Mouse (Mus musculus) MEL (cell line): ENCODE data around the gene Psat1. TPM values are rescaled to one million over a fixed set of nuclear protein-coding genes. Genes with fewer than 3 reads are reported as not detected.

ENCODE experiments used
- DNase-seq: peaks from one replicate; pipeline ENCODE4 v3.0.0; 2011; ENCODE audit warnings: low read depth, low spot score
- H3K27ac ChIP-seq: 2 replicates; pipeline ENCODE4 v1.5.1; 2012; ENCODE audit warnings: low read depth, mild to moderate bottlenecking, control low read depth, low read length, moderate library complexity; ENCODE audit not compliant: control insufficient read depth
- H3K27me3 ChIP-seq, 2 experiments: fragments of 150-350 bp in 1 of 2; sonication (generic) in 1 of 2; 2 replicates each; pipeline ENCODE4 v1.6.1; 2012; ENCODE audit warnings: low read length in 2 of 2, mild to moderate bottlenecking in 2 of 2, improper control_type of control experiment in 1 of 2, moderate library complexity in 1 of 2; ENCODE audit not compliant: insufficient read depth in 2 of 2, control insufficient read depth in 1 of 2
- H3K36me3 ChIP-seq, 2 experiments: 2 replicates each; pipeline ENCODE4 v1.6.1; 2012 to 2014; ENCODE audit warnings: low read length in 2 of 2, improper control_type of control experiment in 1 of 2, inconsistent platforms in 1 of 2, mild to moderate bottlenecking in 1 of 2; ENCODE audit not compliant: insufficient read depth in 2 of 2, control insufficient read depth in 1 of 2
- H3K4me1 ChIP-seq, 2 experiments: fragments of 150-350 bp in 1 of 2; sonication (generic) in 1 of 2; 2 replicates each; pipeline ENCODE4 v1.6.1; 2012; ENCODE audit warnings: low read length in 2 of 2, improper control_type of control experiment in 1 of 2, mild to moderate bottlenecking in 1 of 2; ENCODE audit not compliant: insufficient read depth in 2 of 2, control insufficient read depth in 1 of 2
- H3K4me3 ChIP-seq, 2 experiments: fragments of 150-350 bp in 1 of 2; sonication (generic) in 1 of 2; 2 replicates each; pipeline ENCODE4 v1.5.1; 2012; ENCODE audit warnings: low read depth in 2 of 2, low read length in 2 of 2, mild to moderate bottlenecking in 2 of 2, moderate library complexity in 2 of 2, control low read depth in 1 of 2, improper control_type of control experiment in 1 of 2; ENCODE audit not compliant: control insufficient read depth in 1 of 2, insufficient read depth in 1 of 2
- H3K79me2 ChIP-seq: 2 replicates; pipeline ENCODE4 v1.6.1; 2012; ENCODE audit warnings: mild to moderate bottlenecking, low read length, moderate library complexity; ENCODE audit not compliant: control insufficient read depth, poor library complexity, insufficient read depth
- H3K9ac ChIP-seq: 2 replicates; pipeline ENCODE4 v1.6.1; 2012; ENCODE audit warnings: low read depth, mild to moderate bottlenecking, control low read depth, low read length, moderate library complexity; ENCODE audit not compliant: control insufficient read depth, poor library complexity, severe bottlenecking
- H3K9me3 ChIP-seq: fragments of 150-350 bp; sonication (generic); replicated peaks from 2 replicates; pipeline ENCODE4 v1.6.1; 2012; ENCODE audit warnings: mild to moderate bottlenecking, low read length, improper control_type of control experiment, moderate library complexity; ENCODE audit not compliant: insufficient read depth
- CHD1 ChIP-seq: IDR thresholded peaks from 2 replicates; pipeline ENCODE4 v1.6.1; 2012; ENCODE audit warnings: low read depth, mild to moderate bottlenecking, inconsistent platforms, low read length, improper control_type of control experiment
- CTCF ChIP-seq, 3 experiments: IDR thresholded peaks in 2 of 3; conservative IDR thresholded peaks in 1 of 3; 2 replicates each; pipeline ENCODE4 v1.5.1; 2011 to 2012; ENCODE audit warnings: low read length in 3 of 3, low read depth in 2 of 3, mild to moderate bottlenecking in 2 of 3, improper control_type of control experiment in 1 of 3, inconsistent platforms in 1 of 3, mixed read lengths in 1 of 3, moderate library complexity in 1 of 3; ENCODE audit not compliant: control insufficient read depth in 1 of 3, insufficient read depth in 1 of 3, poor library complexity in 1 of 3, severe bottlenecking in 1 of 3
- E2F4 ChIP-seq: IDR thresholded peaks from 2 replicates; pipeline ENCODE4 v1.6.1; 2011; ENCODE audit warnings: low read depth, low read length, improper control_type of control experiment, borderline replicate concordance
- ELF1 ChIP-seq: IDR thresholded peaks from 2 replicates; pipeline ENCODE4 v1.6.1; 2014; ENCODE audit warnings: low read depth, mild to moderate bottlenecking, inconsistent platforms, low read length, improper control_type of control experiment, moderate library complexity
- ETS1 ChIP-seq: IDR thresholded peaks from 2 replicates; pipeline ENCODE4 v1.6.1; 2012; ENCODE audit warnings: low read depth, mild to moderate bottlenecking, inconsistent platforms, low read length, improper control_type of control experiment, moderate library complexity
- GABPA ChIP-seq: IDR thresholded peaks from 2 replicates; pipeline ENCODE4 v1.6.1; 2012; ENCODE audit warnings: low read depth, mild to moderate bottlenecking, inconsistent platforms, low read length, improper control_type of control experiment, moderate library complexity
- GATA1 ChIP-seq: IDR thresholded peaks from 2 replicates; pipeline ENCODE4 v1.6.1; 2011; ENCODE audit warnings: low read depth, low read length, improper control_type of control experiment
- JUND ChIP-seq: IDR thresholded peaks from 2 replicates; pipeline ENCODE4 v1.6.1; 2011; ENCODE audit warnings: low read depth, mild to moderate bottlenecking, improper control_type of control experiment, low read length
- MAFK ChIP-seq: IDR thresholded peaks from 2 replicates; pipeline ENCODE4 v1.6.1; 2011; ENCODE audit warnings: low read depth, mild to moderate bottlenecking, low read length, improper control_type of control experiment, borderline replicate concordance
- MYB ChIP-seq: IDR thresholded peaks from 2 replicates; pipeline ENCODE4 v1.6.1; 2011; ENCODE audit warnings: mild to moderate bottlenecking, low read depth, low read length, improper control_type of control experiment
- MYC ChIP-seq: IDR thresholded peaks from 2 replicates; pipeline ENCODE4 v1.6.1; 2011; ENCODE audit warnings: low read depth, mild to moderate bottlenecking, low read length, improper control_type of control experiment, moderate library complexity
- NELFE ChIP-seq: IDR thresholded peaks from 2 replicates; pipeline ENCODE4 v1.6.1; 2011; ENCODE audit warnings: low read depth, low read length, improper control_type of control experiment
- NRF1 ChIP-seq: IDR thresholded peaks from 2 replicates; pipeline ENCODE4 v1.6.1; 2014; ENCODE audit warnings: low read depth, mild to moderate bottlenecking, inconsistent platforms, low read length, improper control_type of control experiment, moderate library complexity; ENCODE audit not compliant: poor library complexity, insufficient read depth, severe bottlenecking
- POLR2A ChIP-seq, 2 experiments: IDR thresholded peaks; 2 replicates each; pipeline ENCODE4 v1.6.1; 2011 to 2012; ENCODE audit warnings: low read length in 2 of 2, mild to moderate bottlenecking in 2 of 2, control low read depth in 1 of 2, improper control_type of control experiment in 1 of 2, low read depth in 1 of 2, moderate library complexity in 1 of 2; ENCODE audit not compliant: control insufficient read depth in 1 of 2, insufficient read depth in 1 of 2, poor library complexity in 1 of 2
- POLR2AphosphoS2 ChIP-seq: IDR thresholded peaks from 2 replicates; pipeline ENCODE4 v1.6.1; 2011; ENCODE audit warnings: low read length, improper control_type of control experiment
- POLR2AphosphoS5 ChIP-seq: IDR thresholded peaks from 2 replicates; pipeline ENCODE4 v1.6.1; 2012; ENCODE audit warnings: low read depth, borderline replicate concordance, mild to moderate bottlenecking, inconsistent platforms, low read length, moderate library complexity, mixed read lengths
- RAD21 ChIP-seq: IDR thresholded peaks from 2 replicates; pipeline ENCODE4 v1.6.1; 2011; ENCODE audit warnings: mild to moderate bottlenecking, low read depth, low read length, improper control_type of control experiment
- RCOR1 ChIP-seq: IDR thresholded peaks from 2 replicates; pipeline ENCODE4 v1.6.1; 2012; ENCODE audit warnings: low read depth, mild to moderate bottlenecking, inconsistent platforms, low read length, improper control_type of control experiment
- SIN3A ChIP-seq: IDR thresholded peaks from 2 replicates; pipeline ENCODE4 v1.6.1; 2012; ENCODE audit warnings: low read length, improper control_type of control experiment, inconsistent platforms
- TBP ChIP-seq: IDR thresholded peaks from 2 replicates; pipeline ENCODE4 v1.8.0; 2011; ENCODE audit warnings: low read depth, low read length, improper control_type of control experiment
- UBTF ChIP-seq: IDR thresholded peaks from 2 replicates; pipeline ENCODE4 v1.6.1; 2012; ENCODE audit warnings: low read depth, mild to moderate bottlenecking, inconsistent platforms, low read length, improper control_type of control experiment, moderate library complexity, borderline replicate concordance; ENCODE audit not compliant: insufficient read depth
- USF1 ChIP-seq: IDR thresholded peaks from 2 replicates; pipeline ENCODE4 v1.6.1; 2014; ENCODE audit warnings: low read depth, mild to moderate bottlenecking, inconsistent platforms, low read length, improper control_type of control experiment, moderate library complexity
- USF2 ChIP-seq, 2 experiments: IDR thresholded peaks; 2 replicates each; pipeline ENCODE4 v1.6.1; 2011 to 2012; ENCODE audit warnings: improper control_type of control experiment in 2 of 2, low read length in 2 of 2, borderline replicate concordance in 1 of 2, inconsistent platforms in 1 of 2, low read depth in 1 of 2, mild to moderate bottlenecking in 1 of 2; ENCODE audit not compliant: insufficient read depth in 1 of 2
- ZC3H11A ChIP-seq: IDR thresholded peaks from 2 replicates; pipeline ENCODE4 v1.6.1; 2012; ENCODE audit warnings: low read depth, mild to moderate bottlenecking, inconsistent platforms, low read length, improper control_type of control experiment
- ZKSCAN1 ChIP-seq: IDR thresholded peaks from 2 replicates; pipeline ENCODE4 v1.6.1; 2012; ENCODE audit warnings: low read depth, mild to moderate bottlenecking, inconsistent platforms, low read length, improper control_type of control experiment, moderate library complexity
- ZNF384 ChIP-seq: IDR thresholded peaks from 2 replicates; pipeline ENCODE4 v1.6.1; 2012; ENCODE audit warnings: low read depth, mild to moderate bottlenecking, inconsistent platforms, low read length, improper control_type of control experiment
- polyA plus RNA-seq, 2 experiments: library from polyadenylated mRNA; stranded (reverse) in 1 of 2; unstranded in 1 of 2; fragments of >175 nt in 1 of 2; fragments of >200 nt in 1 of 2; gene quantifications; 2 replicates each; pipeline versions ENCODE4 v1.2.1 to v1.2.4; 2012; ENCODE audit warnings: low replicate concordance in 2 of 2, low read depth in 1 of 2; ENCODE audit not compliant: insufficient read length in 2 of 2, insufficient read depth in 1 of 2, missing spikeins in 1 of 2
- total RNA-seq: library from RNA; depleted of rRNA; stranded (reverse); fragments of 300-350 nt; gene quantifications from 2 replicates; pipeline ENCODE4 v1.2.3, GENCODE M21; 2012

Gene Psat1
- total and polyA plus RNA-seq, 3 experiments: 201 to 552 (median 484) TPM

DNA sequence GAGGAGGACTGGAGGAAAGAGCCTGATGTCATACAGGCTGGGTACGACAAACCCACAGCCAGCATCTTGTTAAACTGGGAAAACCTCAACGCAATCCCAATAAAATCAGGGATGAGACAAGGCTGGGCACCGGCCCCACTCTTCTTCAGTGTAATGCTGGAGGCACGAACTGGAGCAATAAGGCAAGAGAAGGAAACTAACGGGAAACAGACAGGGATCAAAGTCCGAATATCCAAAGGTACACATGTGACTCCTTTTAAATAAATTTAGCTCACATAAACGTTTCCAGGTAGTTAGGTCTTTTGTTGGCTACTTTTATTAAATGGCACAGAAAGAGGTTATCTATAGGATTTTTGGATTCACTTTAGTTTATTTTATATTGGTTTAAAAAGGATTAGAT, 1.3 kb upstream of the Psat1 start:
- no peak for DNase-seq
- no peaks in the 10 kb centered on the region for H3K27me3 ChIP-seq
- H3K79me2 ChIP-seq: no peaks in the 10 kb centered on the region
- no peak for TF ChIP-seq ZKSCAN1
- TF ChIP-seq ELF1: no peak
- no peak for TF ChIP-seq POLR2AphosphoS2
- no peak for TF ChIP-seq E2F4
- no peak for TF ChIP-seq JUND
- TF ChIP-seq USF2 (IDR thresholded peaks at IDR 0.05; ENCODE audit: borderline replicate concordance in 1 of 2, insufficient read depth in 1 of 2, low read depth in 1 of 2, low read length in 2 of 2): no peak
- no peak for TF ChIP-seq MAFK
- H3K27ac ChIP-seq: no peak overlapping the region
- no peak overlapping the region for H3K4me3 ChIP-seq
- H3K9ac ChIP-seq: no peak overlapping the region
- H3K36me3 ChIP-seq: peaks cover 0 to 2% of the 10 kb centered on the region in 2 experiments; a peak in 1 of 4 replicates
- H3K4me1 ChIP-seq: peaks cover 0 to 6% of the 10 kb centered on the region in 2 experiments; a peak in 2 of 4 replicates
- H3K9me3 ChIP-seq: no peaks in the 10 kb centered on the region

DNA sequence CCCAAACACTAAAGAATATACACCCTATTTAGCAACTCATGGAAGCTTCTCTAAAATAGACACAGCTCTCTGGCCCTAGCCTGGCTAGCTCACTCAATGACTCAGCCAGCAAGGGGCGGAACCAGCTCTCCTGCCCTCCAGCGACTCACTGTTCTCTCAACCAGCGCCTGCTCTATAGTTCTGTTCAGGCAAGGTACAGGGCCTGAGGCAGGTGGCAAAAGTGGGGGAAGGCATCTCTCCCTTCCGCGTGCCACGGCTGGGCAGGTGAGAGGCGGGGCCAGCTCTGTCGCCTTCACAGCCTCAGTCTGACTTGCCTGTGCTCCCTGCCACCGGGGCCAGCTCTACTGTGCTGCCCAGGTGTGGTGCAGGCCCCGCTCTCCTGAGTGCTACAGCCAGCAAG, 474 bp downstream of the Psat1 start:
- Histone ChIP-seq H3K9ac (no peak overlapping the region), H3K27ac (no peak overlapping the region)

DNA sequence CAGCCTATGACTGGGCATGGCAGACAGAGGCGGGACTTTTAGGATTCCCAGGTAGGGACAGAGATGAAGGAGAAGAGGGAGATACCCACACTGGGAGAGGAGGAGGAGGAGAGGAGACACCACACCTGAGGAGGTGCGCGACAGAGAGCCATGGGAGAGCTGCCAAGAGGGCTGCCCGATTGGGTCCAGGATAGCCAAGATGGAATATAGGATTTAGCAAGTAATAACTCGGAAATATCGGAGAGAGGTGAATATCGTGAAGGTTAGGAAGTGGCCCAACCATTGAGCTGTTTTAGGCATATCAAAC, 4.1 kb downstream of the Psat1 start:
- TF ChIP-seq ZC3H11A: no peak
- TF ChIP-seq GABPA: no peak
- no peak for TF ChIP-seq MYB
- TF ChIP-seq SIN3A: no peak
- TF ChIP-seq NELFE: no peak
- TF ChIP-seq ZNF384: no peak
- TF ChIP-seq ETS1: no peak
- TF ChIP-seq UBTF: no peak
- TF ChIP-seq NRF1: no peak
- TF ChIP-seq TBP: no peak
- no peak for TF ChIP-seq ELF1
- no peak for TF ChIP-seq RCOR1
- no peak for TF ChIP-seq POLR2A (IDR thresholded peaks at IDR 0.05; ENCODE audit: control insufficient read depth in 1 of 2, insufficient read depth in 1 of 2, low read depth in 1 of 2, low read length in 2 of 2, poor library complexity in 1 of 2)
- TF ChIP-seq CHD1: no peak
- no peak for TF ChIP-seq POLR2AphosphoS2
- no peak for TF ChIP-seq USF1
- TF ChIP-seq MYC: no peak
- TF ChIP-seq CTCF (IDR thresholded peaks at IDR 0.05 in 2 of 3, conservative IDR thresholded peaks at IDR 0.05 in 1 of 3; ENCODE audit: control insufficient read depth in 1 of 3, insufficient read depth in 1 of 3, low read depth in 2 of 3, low read length in 3 of 3, poor library complexity in 1 of 3, severe bottlenecking in 1 of 3): no peak
- TF ChIP-seq ZKSCAN1: no peak
- TF ChIP-seq, all 39 proteins: peak for 0
- H3K9ac ChIP-seq: no peak overlapping the region
- no peaks in the 10 kb centered on the region for H3K4me1 ChIP-seq
- H3K9me3 ChIP-seq: no peaks in the 10 kb centered on the region
- no peak overlapping the region for H3K4me3 ChIP-seq
- DNase-seq: no peak
- no peaks in the 10 kb centered on the region for H3K36me3 ChIP-seq
- H3K27ac ChIP-seq: no peak overlapping the region
- H3K79me2 ChIP-seq: no peaks in the 10 kb centered on the region
- H3K27me3 ChIP-seq: no peaks in the 10 kb centered on the region

More for the DNA sequence above, 474 bp downstream of the Psat1 start:
- peaks cover 0 to 2% of the 10 kb centered on the region in 2 experiments; a peak in 1 of 4 replicates for H3K36me3 ChIP-seq
- no peaks in the 10 kb centered on the region for H3K27me3 ChIP-seq
- peak; percentile 37 for DNase-seq
- no peak overlapping the region for H3K4me3 ChIP-seq
- no peak for TF ChIP-seq SIN3A
- TF ChIP-seq POLR2AphosphoS5: no peak
- no peak for TF ChIP-seq GATA1
- no peak for TF ChIP-seq RAD21
- H3K4me1 ChIP-seq: peaks cover 0 to 6% of the 10 kb centered on the region in 2 experiments; a peak in 2 of 4 replicates
- no peaks in the 10 kb centered on the region for H3K9me3 ChIP-seq
- H3K79me2 ChIP-seq: no peaks in the 10 kb centered on the region
